Mouse (Mus musculus): ENCODE measurements around the gene Btf3l4.

Gene Btf3l4

GRCm38 (mm10) chr4:108811550-108811949 lies 21.9 kb downstream of the Btf3l4 start:
- DNase-seq = no peak

GRCm38 (mm10) chr4:108811142-108811541 lies 22.3 kb downstream of the Btf3l4 start:
- no peak for DNase-seq

- DNase-seq = no peak
Measured at GRCm38 (mm10) chr4:108803535-108803934, 29.9 kb downstream of the Btf3l4 start.

GRCm38 (mm10) chr4:108798083-108798830 lies 35.2 kb downstream of the Btf3l4 start:
- peak; percentile 74 for DNase-seq

GRCm38 (mm10) chr4:108796701-108797100 lies 36.7 kb downstream of the Btf3l4 start:
- no peak for DNase-seq

GRCm38 (mm10) chr4:108793941-108794340 lies 39.5 kb downstream of the Btf3l4 start:
- no peak for DNase-seq

GRCm38 (mm10) chr4:108790507-108790906 lies 42.9 kb downstream of the Btf3l4 start:
- DNase-seq = no peak

- DNase-seq = no peak
Measured at GRCm38 (mm10) chr4:108789258-108789936, 44.0 kb downstream of the Btf3l4 start.

- DNase-seq = no peak
Measured at GRCm38 (mm10) chr4:108782421-108783085, 50.9 kb downstream of the Btf3l4 start.

- no peak for DNase-seq
Measured at GRCm38 (mm10) chr4:108781596-108781995, 51.8 kb downstream of the Btf3l4 start.

GRCm38 (mm10) chr4:108780864-108781205 lies 52.6 kb downstream of the Btf3l4 start:
- no peak for DNase-seq

GRCm38 (mm10) chr4:108780057-108780863 lies 53.2 kb downstream of the Btf3l4 start, which contains the start of gene Zfyve9:
Zfyve9 (minus strand) TSS chr4:108780798.
- DNase-seq = peak; percentile 90

GRCm38 (mm10) chr4:108779763-108780056 lies 53.7 kb downstream of the Btf3l4 start:
- DNase-seq = no peak

GRCm38 (mm10) chr4:108768527-108768926 lies 64.9 kb downstream of the Btf3l4 start:
- no peak for DNase-seq
